Mouse (Mus musculus): ENCODE results near the gene Nr2f1. TPM values are rescaled to one million over a fixed set of nuclear protein-coding genes. Genes with fewer than 3 reads are reported as not detected.

Gene Nr2f1
- polyA plus RNA-seq, 1 experiment from 2014 or later: 14.1 TPM

DNA sequence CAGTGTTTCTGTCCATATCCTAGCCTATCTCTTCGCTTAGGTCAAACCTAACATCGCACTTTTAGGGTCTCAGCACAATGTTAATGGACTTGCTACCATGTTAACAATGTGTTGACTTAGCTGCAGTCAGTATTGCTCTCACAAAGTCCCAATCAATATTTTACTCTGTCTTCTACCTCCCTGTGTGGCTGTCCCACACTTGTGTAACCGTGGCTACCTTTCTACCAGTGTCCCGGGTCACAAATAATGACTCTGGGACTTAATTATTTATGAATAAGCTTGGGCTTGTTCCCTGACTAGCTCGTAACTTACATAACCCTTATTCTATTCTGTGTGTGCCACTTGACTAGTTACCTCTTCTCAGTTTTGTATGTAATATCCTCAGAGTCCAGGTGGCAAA, 42.1 kb downstream of the Nr2f1 start:
- H3K4me3 ChIP-seq: no peak overlapping the region
- H3K36me3 ChIP-seq: no peaks in the 10 kb centered on the region
- H3K9me3 ChIP-seq: no peaks in the 10 kb centered on the region
- ATAC-seq (ENCODE audit: insufficient number of reproducible peaks, insufficient read depth, low FRiP score, low TSS enrichment, low read depth): no peak
- no peak overlapping the region for H3K9ac ChIP-seq
- peaks cover 9% of the 10 kb centered on the region for H3K27me3 ChIP-seq
- H3K4me1 ChIP-seq: no peaks in the 10 kb centered on the region
- 88% methylated on average over 5 of the region's 5 CpGs for WGBS
- no peak overlapping the region for H3K27ac ChIP-seq
- no peak overlapping the region for H3K4me2 ChIP-seq

Other genes starting within 250 kb of the Nr2f1 start
- gene Pou5f2, start 174.9 kb downstream of the Nr2f1 start, polyA plus RNA-seq (2015; fragmentation: Nextera tagmentation; extraction: Ambion mirVana): 2.3 and 2.9 TPM in 2 replicates

Data from embryonic facial prominence, embryonic 13.5 days (tissue).